Mouse (Mus musculus) megakaryocyte, adult 5-6 weeks (primary cell): ENCODE data around the gene Myl3. TPM values are rescaled to one million over a fixed set of nuclear protein-coding genes. Genes with fewer than 3 reads are reported as not detected.

Experiments used
- ATAC-seq: 2 replicates; pipeline ENCODE4 v1.8.0; 2016; ENCODE audit warnings: mild to moderate bottlenecking, inconsistent platforms; ENCODE audit not compliant: poor library complexity, severe bottlenecking
- total RNA-seq, 2 experiments: library from RNA; stranded (forward) in 1 of 2; stranded (reverse) in 1 of 2; fragments of 153-499, 151-499 nt in 1 of 2; fragments of 221-1000, 200-1000 nt in 1 of 2; gene quantifications; 2 replicates each; pipeline versions ENCODE4 v1.2.3 to v1.2.4; 2015 to 2017

The Myl3 gene
- total RNA-seq (2015), result not detected in 2 replicates
- total RNA-seq (2017), result not detected in 2 replicates

GRCm38 (mm10) chr9:110741711-110742294 is at the start of gene Myl3:
Gene Myl3, plus strand, starts transcription at chr9:110741861.
- ATAC-seq, result no peak

GRCm38 (mm10) chr9:110695165-110695755 is 46.4 kb upstream of the Myl3 start:
- ATAC-seq, result no peak

- ATAC-seq, result no peak
Observed at GRCm38 (mm10) chr9:110696427-110696826, 45.2 kb upstream of the Myl3 start.

GRCm38 (mm10) chr9:110697465-110697864 is 44.2 kb upstream of the Myl3 start:
- ATAC-seq, result no peak

- no peak for ATAC-seq
Observed at GRCm38 (mm10) chr9:110699574-110699973, 42.1 kb upstream of the Myl3 start.

- ATAC-seq, result no peak
Observed at GRCm38 (mm10) chr9:110701114-110702032, 40.3 kb upstream of the Myl3 start.

GRCm38 (mm10) chr9:110702848-110703247 is 38.8 kb upstream of the Myl3 start:
- no peak for ATAC-seq

GRCm38 (mm10) chr9:110703951-110704350 is 37.7 kb upstream of the Myl3 start:
- ATAC-seq, result no peak

- ATAC-seq, result peak; percentile 68
Observed at GRCm38 (mm10) chr9:110706784-110707183, 34.9 kb upstream of the Myl3 start.

GRCm38 (mm10) chr9:110709640-110710258 is 31.9 kb upstream of the Myl3 start:
- ATAC-seq, result peak; percentile 97

GRCm38 (mm10) chr9:110711532-110711931 is 30.1 kb upstream of the Myl3 start:
- no peak for ATAC-seq

GRCm38 (mm10) chr9:110711996-110712395 is 29.7 kb upstream of the Myl3 start:
- ATAC-seq, result no peak

GRCm38 (mm10) chr9:110712545-110712944 is 29.1 kb upstream of the Myl3 start:
- ATAC-seq, result no peak

- ATAC-seq, result no peak
Observed at GRCm38 (mm10) chr9:110713389-110713788, 28.3 kb upstream of the Myl3 start.

- ATAC-seq, result no peak
Observed at GRCm38 (mm10) chr9:110715426-110715825, 26.2 kb upstream of the Myl3 start.

- peak; percentile 71 for ATAC-seq
Observed at GRCm38 (mm10) chr9:110716775-110717174, 24.9 kb upstream of the Myl3 start.

GRCm38 (mm10) chr9:110718071-110718470 is 23.6 kb upstream of the Myl3 start:
- no peak for ATAC-seq

GRCm38 (mm10) chr9:110718810-110719209 is 22.9 kb upstream of the Myl3 start:
- ATAC-seq, result no peak

- no peak for ATAC-seq
Observed at GRCm38 (mm10) chr9:110719977-110720376, 21.7 kb upstream of the Myl3 start.

- no peak for ATAC-seq
Observed at GRCm38 (mm10) chr9:110722060-110722459, 19.6 kb upstream of the Myl3 start.

GRCm38 (mm10) chr9:110725721-110726135 is 15.9 kb upstream of the Myl3 start:
- ATAC-seq, result no peak
